Mouse (Mus musculus): ENCODE results near the gene Bglap.
"Not testable (repeated sequence)": the region's sequence is repeated elsewhere in the genome, so short reads cannot be mapped to it uniquely, and the experiment has no call there.

The Bglap gene

DNA sequence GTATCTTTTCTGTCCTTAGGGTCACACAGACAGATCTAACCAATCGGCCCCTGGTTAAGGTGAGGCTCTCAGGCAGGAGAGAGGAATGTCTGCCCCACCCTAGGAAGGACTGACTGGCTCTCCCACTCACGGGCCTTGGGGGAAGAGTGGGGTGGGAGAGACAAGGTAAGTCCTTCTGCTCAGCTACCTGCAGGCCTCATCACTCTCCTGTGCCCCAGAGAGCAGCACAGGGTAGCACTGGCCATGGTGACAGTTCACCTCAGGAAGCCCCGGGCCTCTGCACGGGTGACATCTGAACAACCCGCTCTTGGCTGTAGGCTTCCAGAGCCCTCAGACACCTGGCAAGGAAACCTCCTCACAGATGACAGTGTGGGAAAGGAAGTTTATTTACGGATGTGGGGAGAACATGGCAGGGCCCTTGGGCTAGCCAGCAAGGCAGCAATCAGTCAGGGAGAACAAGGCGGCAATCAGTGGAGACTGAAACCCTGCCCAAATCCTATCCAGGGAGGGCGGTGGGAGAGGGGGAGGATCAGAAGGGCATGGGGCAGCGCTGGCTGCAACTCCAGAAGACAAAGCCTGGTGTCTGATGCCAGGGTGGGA, 9.6 kb upstream of the Bglap start:
- no peak for DNase-seq (ENCODE audit: low read depth)

DNA sequence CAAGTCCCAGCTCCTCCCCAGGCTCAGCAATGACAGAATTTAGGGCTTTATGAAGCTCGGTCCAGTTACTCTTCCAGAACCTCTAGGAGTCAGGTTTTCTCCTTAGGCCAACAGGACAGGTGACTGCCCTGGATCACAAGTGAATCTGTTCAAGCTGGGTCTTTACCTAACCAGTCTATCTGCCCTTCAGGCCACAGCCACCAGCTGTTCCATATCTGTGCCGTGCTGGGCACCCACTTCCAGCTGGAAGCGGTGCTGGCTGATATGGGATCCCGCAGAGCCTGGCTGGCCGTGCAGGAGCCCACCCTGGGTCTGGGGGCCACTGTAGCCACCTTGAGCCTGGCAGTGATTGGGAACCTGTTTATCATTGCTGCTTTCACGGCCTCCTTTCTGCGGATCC, 1.9 kb downstream of the Bglap start:
- DNase-seq (ENCODE audit: low read depth), result not testable (repeated sequence)

DNA sequence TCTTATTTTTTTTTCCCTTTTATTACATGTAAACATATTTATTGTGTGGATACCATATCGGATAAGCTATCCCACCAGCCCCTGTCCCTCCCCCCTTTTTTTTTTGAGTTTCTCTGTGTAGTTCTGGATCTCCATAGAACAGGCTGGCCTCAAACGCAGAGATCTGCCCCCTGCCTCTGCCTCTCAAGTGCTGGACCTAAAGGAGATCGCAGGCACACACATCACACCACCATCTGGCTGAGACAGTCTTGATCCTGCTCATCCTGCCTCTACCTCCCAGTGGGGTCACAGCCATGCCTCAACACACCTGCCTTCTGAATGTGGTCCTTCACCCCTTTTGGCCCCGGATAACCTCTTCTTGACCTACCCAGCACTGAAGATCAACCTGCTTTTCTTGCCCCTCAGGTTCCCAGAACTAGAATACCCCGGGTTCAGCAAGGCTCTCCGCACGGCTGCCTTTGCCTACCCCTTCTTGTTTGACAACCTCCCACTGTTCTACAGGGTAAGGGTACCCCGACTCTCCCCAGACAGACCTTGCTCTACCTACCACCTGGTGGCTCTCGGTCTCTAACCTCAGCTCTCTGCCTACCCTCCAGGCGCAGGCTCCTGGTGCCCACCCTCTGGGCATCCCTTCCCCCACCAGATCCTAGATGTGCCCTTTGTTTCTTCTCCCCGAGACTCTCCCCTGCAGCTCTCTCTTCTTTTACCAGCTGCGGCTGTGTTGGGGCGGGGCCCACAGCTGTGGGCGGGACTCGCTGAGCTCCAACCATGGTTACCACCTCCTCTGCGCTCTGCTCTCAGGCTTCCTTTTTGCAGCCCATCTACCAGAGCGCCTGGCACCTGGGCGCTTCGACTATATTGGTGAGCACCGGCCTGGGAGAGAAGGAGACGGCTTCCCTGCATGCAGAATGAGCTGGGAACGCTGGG, 2.6 kb downstream of the Bglap start:
- not testable (repeated sequence) for DNase-seq (ENCODE audit: low read depth)

DNA sequence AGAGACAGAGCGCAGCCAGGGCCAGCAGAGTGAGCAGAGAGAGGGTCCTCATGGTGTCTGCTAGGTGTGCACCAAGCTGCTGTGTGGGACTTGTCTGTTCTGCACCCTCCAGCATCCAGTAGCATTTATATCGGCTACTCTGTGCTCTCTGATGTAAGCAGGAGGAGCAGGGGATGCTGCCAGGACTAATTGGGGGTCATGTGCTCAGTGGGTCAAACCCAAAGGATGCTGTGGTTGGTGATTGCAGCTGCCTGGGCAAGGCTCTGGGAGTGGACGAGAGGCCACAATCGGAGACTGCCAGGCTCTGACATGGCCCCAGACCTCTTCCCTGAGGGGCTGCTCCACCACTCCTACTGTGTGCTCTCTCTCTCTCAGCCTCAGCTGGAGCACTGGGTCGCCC, 5.7 kb downstream of the Bglap start, which contains the start of gene Bglap2:
TSS of gene Bglap2 (minus strand) at position 101 of the 400 bp plus-strand sequence.
- DNase-seq (ENCODE audit: low read depth), result peak; percentile 14

DNA sequence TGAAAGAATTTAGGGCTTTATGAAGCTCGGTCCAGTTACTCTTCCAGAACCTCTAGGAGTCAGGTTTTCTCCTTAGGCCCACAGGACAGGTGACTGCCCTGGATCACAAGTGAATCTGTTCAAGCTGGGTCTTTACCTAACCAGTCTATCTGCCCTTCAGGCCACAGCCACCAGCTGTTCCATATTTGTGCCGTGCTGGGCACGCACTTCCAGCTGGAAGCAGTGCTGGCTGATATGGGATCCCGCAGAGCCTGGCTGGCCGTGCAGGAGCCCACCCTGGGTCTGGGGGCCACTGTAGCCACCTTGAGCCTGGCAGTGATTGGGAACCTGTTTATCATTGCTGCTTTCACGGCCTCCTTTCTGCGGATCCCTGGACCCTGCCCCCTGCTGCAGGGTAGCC, 7.6 kb downstream of the Bglap start:
- not testable (repeated sequence) for DNase-seq (ENCODE audit: low read depth)

DNA sequence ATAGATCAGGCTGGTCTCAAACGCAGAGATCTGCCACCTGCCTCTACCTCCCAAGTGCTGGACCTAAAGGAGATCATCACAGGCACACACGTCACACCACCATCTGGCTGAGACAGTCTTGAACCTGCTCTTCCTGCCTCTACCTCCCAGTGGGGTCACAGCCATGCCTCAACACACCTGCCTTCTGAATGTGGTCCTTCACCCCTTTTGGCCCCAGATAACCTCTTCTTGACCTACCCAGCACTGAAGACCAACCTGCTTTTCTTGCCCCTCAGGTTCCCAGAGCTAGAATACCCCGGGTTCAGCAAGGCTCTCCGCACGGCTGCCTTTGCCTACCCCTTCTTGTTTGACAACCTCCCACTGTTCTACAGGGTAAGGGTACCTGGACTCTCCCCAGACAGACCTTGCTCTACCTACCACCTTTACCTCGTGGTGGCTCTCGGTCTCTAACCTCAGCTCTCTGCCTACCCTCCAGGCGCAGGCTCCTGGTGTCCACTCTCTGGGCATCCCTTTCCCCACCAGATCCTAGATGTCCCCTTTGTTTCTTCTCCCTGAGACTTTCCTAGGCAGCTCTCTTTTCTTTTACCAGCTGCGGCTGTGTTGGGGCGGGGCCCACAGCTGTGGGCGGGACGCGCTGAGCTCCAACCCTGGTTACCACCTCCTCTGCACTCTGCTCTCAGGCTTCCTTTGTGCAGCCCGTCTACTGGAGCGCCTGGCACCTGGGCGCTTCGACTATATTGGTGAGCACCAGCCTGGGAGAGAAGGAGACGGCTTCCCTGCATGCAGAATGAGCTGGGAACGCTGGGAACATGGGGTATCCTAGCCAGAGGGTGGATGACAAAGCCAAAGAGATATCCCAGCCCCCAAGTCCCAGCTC, 8.3 kb downstream of the Bglap start:
- DNase-seq (ENCODE audit: low read depth), result not testable (repeated sequence)

DNA sequence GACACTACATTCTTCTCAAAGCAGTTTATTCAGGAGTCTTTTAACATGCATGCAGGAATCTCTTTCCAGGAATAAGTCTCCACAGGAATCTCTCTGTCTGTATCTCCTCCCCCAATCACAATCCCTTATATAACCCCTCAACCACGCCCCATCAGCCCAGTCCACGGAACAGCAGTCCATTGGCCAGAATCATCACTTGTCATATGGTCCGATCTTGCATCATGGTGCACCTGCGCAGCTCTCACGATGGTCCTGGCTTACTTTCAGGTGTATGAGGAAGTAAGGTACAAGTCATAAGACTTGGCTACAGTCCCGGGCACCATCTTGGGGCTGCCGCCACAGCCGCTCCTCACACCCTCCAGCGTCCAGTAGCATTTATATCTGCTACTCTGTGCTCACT, 11.6 kb downstream of the Bglap start, which contains the start of gene Bglap3:
TSS of gene Bglap3 (minus strand) at position 101 of the 400 bp plus-strand sequence.
- DNase-seq (ENCODE audit: low read depth), result not testable (repeated sequence)

DNA sequence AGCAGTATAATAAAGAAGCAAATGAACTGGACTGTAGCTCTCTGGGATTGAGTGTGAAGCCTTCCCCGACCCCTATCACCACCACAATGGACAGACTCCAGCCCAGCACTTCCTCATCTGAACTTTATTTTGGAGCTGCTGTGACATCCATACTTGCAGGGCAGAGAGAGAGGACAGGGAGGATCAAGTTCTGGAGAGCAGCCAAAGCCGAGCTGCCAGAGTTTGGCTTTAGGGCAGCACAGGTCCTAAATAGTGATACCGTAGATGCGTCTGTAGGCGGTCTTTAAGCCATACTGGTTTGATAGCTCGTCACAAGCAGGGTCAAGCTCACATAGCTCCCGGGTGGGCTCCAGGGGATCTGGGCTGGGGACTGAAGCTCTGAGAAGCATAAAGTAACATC, 15.8 kb downstream of the Bglap start:
- DNase-seq (ENCODE audit: low read depth), result not testable (repeated sequence)

DNA sequence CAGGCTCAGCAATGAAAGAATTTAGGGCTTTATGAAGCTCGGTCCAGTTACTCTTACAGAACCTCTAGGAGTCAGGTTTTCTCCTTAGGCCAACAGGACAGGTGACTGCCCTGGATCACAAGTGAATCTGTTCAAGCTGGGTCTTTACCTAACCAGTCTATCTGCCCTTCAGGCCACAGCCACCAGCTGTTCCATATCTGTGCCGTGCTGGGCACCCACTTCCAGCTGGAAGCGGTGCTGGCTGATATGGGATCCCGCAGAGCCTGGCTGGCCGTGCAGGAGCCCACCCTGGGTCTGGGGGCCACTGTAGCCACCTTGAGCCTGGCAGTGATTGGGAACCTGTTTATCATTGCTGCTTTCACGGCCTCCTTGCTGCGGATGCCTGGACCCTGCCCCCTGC, 16.7 kb downstream of the Bglap start:
- DNase-seq (ENCODE audit: low read depth), result not testable (repeated sequence)

DNA sequence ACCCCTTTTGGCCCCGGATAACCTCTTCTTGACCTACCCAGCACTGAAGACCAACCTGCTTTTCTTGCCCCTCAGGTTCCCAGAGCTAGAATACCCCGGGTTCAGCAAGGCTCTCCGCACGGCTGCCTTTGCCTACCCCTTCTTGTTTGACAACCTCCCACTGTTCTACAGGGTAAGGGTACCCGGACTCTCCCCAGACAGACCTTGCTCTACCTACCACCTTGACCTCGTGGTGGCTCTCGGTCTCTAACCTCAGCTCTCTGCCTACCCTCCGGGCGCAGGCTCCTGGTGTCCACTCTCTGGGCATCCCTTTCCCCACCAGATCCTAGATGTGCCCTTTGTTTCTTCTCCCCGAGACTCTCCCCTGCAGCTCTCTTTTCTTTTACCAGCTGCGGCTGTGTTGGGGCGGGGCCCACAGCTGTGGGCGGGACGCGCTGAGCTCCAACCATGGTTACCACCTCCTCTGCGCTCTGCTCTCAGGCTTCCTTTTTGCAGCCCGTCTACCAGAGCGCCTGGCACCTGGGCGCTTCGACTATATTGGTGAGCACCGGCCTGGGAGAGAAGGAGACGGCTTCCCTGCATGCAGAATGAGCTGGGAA, 17.3 kb downstream of the Bglap start:
- not testable (repeated sequence) for DNase-seq (ENCODE audit: low read depth)

DNA sequence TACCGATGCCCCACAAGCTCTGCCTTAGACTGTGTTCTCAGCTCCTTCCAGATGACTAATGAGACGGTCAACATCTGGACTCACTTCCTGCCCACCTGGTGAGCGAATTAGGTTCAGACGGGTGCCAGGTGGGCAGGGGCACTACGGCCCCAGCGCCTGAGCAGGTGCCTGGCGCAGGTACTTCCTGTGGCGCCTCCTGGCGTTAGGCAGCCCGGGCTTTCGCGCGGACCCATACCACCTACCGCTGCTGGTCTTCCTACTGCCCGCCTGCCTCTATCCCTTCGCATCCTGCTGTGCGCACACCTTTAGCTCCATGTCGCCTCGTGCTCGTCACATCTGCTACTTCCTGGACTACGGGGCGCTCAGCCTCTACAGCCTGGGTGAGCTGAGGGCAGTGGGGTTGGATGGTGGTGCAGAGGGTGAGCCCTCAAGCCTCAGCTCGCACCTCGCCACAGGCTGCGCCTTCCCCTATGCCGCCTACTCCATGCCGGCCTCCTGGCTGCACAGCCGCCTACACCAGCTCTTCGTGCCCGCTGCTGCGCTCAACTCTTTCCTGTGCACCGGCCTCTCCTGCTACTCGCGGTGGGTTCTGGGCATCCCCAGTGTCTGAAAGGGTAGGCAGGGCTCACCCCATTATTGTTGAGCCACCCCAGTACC, 18.4 kb downstream of the Bglap start:
- DNase-seq (ENCODE audit: low read depth), result no peak

DNA sequence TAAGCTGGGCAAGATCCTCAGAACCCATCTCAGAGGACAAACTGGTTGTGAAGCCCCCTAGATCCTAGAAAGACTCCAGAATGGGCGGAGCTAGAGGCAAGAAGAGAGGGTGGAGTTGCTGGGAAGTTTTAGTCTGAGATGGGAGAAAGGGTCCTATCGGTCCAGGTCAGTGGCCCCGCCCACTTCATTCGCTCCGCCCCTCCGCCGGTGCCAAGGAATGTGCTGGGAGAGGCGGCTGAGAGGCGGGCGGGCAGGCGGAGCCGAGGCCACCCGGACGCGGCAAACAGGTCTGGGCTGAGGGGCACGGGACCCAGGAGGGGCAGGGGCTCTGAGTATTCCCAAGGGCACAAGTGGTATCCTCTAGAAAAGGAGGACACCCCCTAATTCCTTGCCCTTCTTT, 19.9 kb downstream of the Bglap start, which contains the start of gene Paqr6:
TSS of gene Paqr6 (plus strand) at position 248 of the 400 bp plus-strand sequence.
- no peak for DNase-seq (ENCODE audit: low read depth)

DNA sequence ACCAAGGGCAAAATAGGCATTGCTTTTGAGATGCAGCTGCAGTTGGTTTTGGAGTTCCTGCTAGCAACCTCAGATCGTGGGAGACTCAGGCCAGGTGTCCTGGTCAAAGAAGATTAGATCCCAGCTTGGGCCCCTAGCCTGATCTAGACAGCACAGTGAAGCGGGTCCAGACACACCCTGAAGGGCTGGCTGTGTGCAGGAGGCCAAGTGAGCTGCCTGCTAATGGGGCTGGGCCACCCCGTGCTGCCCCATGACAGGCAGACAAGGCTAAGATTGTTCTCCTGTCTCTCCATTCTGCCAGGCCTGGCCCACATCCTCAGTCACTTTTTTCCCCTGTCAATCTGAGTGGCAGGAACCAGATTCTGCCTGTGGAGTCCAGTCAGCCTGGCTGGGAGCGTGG, 20.6 kb downstream of the Bglap start:
- DNase-seq (ENCODE audit: low read depth), result no peak

DNA sequence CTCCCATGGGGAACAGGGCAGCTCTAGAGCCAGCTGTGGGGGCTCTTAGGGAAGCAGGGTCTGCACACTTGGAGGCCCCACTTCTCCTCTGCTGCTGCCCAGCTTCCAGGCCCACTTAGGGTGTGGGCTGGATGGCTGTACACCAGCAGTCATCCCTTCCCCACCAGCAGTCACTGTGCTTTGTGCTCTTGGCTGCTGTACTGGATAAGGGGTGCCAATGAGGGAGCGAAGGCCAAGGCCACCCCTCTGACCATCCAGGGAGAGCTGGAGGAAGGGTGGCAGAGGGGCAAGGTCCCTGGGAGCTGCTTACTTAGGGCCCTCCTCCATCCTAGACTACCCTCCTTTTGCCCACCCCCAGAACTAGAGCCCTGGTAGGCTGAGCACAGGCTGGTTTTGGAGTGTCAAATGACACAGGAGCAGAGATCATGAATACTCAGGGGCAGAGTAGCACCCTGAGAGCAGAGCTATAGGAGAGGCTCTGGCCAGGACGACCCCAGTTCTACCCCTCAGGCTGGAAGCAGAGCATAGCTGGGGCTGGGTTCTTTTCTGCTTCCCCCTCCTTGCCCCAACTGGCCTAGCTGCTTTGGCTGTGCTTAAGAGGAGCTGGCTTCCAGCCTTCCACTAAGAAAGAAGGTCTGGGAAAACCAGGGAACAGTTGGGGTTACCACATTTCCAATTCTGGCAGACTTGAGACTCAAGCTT, 22.5 kb downstream of the Bglap start:
- no peak for DNase-seq (ENCODE audit: low read depth)

DNA sequence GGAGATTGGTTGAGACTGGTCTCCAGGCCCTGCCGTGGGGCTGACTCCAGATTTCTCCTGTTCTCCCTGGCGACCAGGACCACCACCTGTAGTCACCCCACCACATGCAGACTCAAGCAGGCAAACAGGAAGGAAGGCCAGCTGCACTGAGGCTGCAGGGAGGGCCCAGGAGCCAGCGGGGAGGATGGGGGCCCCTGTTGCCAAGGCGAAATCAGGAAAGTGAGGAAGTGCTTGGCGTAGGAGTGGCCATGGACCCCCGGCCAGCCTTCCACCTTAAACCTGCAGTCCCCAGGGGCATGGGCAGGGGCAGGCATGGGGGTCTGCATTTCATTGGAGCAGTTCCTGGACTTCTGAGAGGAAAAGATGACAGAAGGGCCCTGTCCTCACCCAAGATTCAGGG, 23.2 kb downstream of the Bglap start:
- DNase-seq (ENCODE audit: low read depth), result no peak

DNA sequence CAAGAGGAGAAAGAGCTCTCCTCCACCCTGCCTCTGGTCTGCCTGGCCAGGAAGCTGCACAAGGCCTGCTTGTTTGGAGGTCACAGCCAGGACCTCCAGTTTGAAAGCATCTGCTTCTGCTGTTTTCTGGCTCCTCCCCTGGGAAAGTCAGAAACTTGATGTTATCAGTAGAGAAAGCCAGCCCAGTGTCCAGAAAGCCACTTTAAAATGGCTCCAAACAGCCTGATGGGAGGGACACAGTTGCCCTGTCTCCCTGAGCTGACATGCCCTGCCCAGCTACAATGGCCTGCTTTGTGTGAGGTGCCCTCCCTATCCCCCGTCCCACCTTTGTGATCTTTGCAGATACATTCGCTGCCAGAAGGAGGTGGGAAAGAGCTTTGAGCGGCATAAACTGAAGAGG, 24.3 kb downstream of the Bglap start:
- DNase-seq (ENCODE audit: low read depth), result no peak

DNA sequence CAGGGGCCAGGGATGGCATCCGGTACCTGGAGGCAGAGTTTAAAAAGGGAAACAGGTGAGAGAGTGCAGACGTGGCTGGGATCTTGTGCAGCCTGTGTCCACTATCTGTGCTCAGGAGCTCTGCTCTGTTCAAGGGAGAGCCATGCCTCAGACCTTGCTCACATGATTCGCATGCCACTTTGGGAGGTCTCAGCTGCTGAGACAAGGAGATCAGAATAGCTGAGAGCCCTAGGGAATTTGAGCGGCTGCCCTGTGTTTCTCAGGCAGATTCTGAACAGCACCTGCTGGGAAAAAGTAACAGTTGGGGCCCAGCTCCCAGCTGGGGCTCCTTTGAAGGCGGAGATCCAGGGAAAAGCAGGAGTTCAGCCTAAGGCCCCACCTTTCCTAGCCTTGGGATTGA, 24.7 kb downstream of the Bglap start:
- no peak for DNase-seq (ENCODE audit: low read depth)

DNA sequence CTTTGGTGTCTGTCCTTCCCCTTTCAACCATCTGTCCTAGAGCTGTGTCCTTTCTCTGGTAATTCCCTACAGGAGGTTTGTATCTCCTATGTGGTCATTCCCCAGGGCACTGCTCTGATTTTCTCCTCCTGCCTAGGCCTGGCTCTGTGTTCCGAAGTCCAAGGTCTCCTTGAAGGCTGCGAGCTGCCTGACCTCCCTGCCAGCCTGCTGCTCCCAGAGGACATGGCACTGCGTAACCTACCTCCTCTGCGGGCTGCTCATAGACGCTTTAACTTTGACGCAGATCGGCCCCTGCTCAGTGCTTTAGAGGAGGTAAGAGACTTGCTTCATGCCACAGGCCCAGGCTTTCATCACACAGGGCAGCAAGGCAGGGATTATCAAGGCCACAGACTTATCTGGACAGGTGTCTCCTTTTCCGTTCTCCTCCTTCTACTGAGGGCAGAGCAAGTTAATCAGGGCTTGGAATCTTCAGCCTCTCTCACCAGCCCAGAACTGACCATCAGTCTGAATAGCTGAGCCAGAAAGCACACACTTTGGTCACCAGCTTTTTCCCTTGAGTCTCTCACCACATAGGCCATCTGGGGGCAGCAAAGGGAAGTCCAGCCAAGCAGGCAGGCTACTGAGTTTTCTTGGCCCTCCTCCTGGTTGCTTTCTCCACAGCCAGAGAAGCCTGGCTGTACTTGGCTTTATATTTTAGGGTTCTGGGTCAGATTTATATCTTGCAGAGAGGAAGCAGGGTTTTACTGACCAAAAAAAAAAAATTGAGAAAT, 29.7 kb downstream of the Bglap start:
- peak; percentile 40 for DNase-seq (ENCODE audit: low read depth)

DNA sequence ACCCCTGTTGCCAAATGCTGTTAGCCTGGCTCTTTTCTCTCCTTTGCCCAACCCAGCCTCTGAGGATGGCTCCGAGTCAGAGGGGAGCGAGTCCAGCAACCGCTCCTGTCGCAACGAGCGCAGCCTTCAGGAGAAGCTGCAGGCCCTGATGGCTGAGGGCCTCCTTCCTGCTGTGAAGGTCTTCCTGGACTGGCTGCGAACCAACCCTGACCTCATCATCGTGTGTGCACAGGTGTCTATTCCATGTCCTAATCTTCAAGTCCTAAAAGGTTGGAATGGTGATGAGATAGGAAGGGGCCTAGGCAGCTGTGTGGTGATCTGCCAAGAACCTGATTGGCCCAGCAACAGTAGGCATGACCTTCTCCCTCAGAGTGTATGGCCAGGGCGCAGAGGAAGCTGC, 31.4 kb downstream of the Bglap start:
- DNase-seq (ENCODE audit: low read depth), result no peak

DNA sequence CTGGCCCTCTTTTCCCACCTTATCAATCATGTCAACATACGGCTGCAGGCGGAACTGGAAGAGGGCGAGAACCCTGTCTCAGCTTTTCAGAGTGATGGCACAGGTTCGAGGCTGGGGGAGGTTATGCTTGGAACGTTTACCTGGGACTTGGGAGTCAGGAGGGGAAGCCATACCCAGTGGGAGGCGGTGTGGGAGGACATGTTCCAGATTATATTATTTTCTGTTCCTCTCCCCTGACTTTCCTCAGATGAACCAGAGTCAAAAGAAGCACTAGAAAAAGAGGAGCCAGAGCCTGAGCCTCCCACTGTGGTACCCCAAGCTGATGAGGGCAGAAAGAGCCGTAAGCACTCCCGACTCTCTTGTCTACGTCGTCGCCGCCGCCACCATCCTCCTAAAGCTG, 33.5 kb downstream of the Bglap start:
- DNase-seq (ENCODE audit: low read depth), result no peak

Measured in 416B (cell line).